Mouse (Mus musculus) midbrain, embryonic 10.5 days (tissue): Measurements from ENCODE around the gene Ccdc78. TPM values are rescaled to one million over a fixed set of nuclear protein-coding genes. Genes with fewer than 3 reads are reported as not detected.

ENCODE experiments used
- DNase-seq: peaks from one replicate; pipeline ENCODE4 v3.0.0-alpha.2; 2017; ENCODE audit warnings: low spot score
- H3K27ac ChIP-seq: fragments of 300-500 bp; sonication (generic); replicated peaks from 2 replicates; pipeline ENCODE4 v1.5.1; 2016; ENCODE audit warnings: mild to moderate bottlenecking
- H3K27me3 ChIP-seq: fragments of 300-500 bp; sonication (generic); 2 replicates; pipeline ENCODE4 v1.6.1; 2016; ENCODE audit warnings: low read depth, mild to moderate bottlenecking; ENCODE audit not compliant: poor library complexity, severe bottlenecking
- H3K36me3 ChIP-seq: fragments of 300-500 bp; sonication (generic); 2 replicates; pipeline ENCODE4 v1.6.1; 2016; ENCODE audit warnings: mild to moderate bottlenecking, moderate library complexity
- H3K4me1 ChIP-seq: fragments of 300-500 bp; sonication (generic); 2 replicates; pipeline ENCODE4 v1.6.1; 2016
- H3K4me3 ChIP-seq: fragments of 300-500 bp; sonication (generic); 2 replicates; pipeline ENCODE4 v1.5.1; 2016; ENCODE audit warnings: mild to moderate bottlenecking, moderate library complexity
- H3K9me3 ChIP-seq: fragments of 300-500 bp; sonication (generic); replicated peaks from 2 replicates; pipeline ENCODE4 v1.6.1; 2016; ENCODE audit warnings: mild to moderate bottlenecking
- WGBS: fragments of 180-500 bp; shearing (Covaris S2); methylation state at CpG from one replicate; pipeline ENCODE4 v1.1.7; 2016; 5-methylcytosine and 5-hydroxymethylcytosine counted together
- polyA plus RNA-seq: library from polyadenylated mRNA; unstranded; fragments of >200 nt; fragmentation: Nextera tagmentation; extraction: Ambion mirVana; gene quantifications from 2 replicates; pipeline ENCODE4 v1.2.1, GENCODE M21; 2016

Ccdc78 gene
- polyA plus RNA-seq, 1 experiment from 2014 or later, result 1.2 TPM

- no peak for DNase-seq
- Histone ChIP-seq H3K27me3 (peaks cover 50% of the 10 kb centered on the region), H3K9me3 (no peaks in the 10 kb centered on the region), H3K4me1 (peaks cover 22% of the 10 kb centered on the region), H3K36me3 (no peaks in the 10 kb centered on the region), H3K27ac (no peak overlapping the region), H3K4me3 (no peak overlapping the region)
- whole genome bisulfite sequencing, result 85% methylated on average over 8 of the region's 8 CpGs
Measured at GRCm38 (mm10) chr17:25760148-25760547, 26.2 kb upstream of the Ccdc78 start.

- 45% methylated on average over 4 of the region's 4 CpGs for WGBS
- Histone ChIP-seq H3K27ac (no peak overlapping the region), H3K27me3 (peaks cover 46% of the 10 kb centered on the region), H3K36me3 (no peaks in the 10 kb centered on the region), H3K4me3 (no peak overlapping the region), H3K9me3 (no peaks in the 10 kb centered on the region), H3K4me1 (peaks cover 22% of the 10 kb centered on the region)
- DNase-seq, result peak; percentile 63
Measured at GRCm38 (mm10) chr17:25761561-25761970, 24.8 kb upstream of the Ccdc78 start.

- WGBS, result 38% methylated on average over 3 of the region's 3 CpGs
Measured at GRCm38 (mm10) chr17:25762591-25762990, 23.8 kb upstream of the Ccdc78 start.

GRCm38 (mm10) chr17:25765886-25766285, 20.5 kb upstream of the Ccdc78 start:
- Histone ChIP-seq H3K27me3 (peaks cover 38% of the 10 kb centered on the region), H3K4me3 (no peak overlapping the region), H3K9me3 (no peaks in the 10 kb centered on the region), H3K36me3 (no peaks in the 10 kb centered on the region), H3K4me1 (peaks cover 22% of the 10 kb centered on the region), H3K27ac (no peak overlapping the region)
- DNase-seq, result no peak
- 67% methylated on average over 5 of the region's 5 CpGs for WGBS

More at GRCm38 (mm10) chr17:25762591-25762990, 23.8 kb upstream of the Ccdc78 start:
- Histone ChIP-seq H3K27ac (no peak overlapping the region), H3K4me3 (no peak overlapping the region), H3K27me3 (peaks cover 50% of the 10 kb centered on the region), H3K9me3 (no peaks in the 10 kb centered on the region), H3K36me3 (no peaks in the 10 kb centered on the region), H3K4me1 (peaks cover 22% of the 10 kb centered on the region)
- DNase-seq, result no peak

DNA sequence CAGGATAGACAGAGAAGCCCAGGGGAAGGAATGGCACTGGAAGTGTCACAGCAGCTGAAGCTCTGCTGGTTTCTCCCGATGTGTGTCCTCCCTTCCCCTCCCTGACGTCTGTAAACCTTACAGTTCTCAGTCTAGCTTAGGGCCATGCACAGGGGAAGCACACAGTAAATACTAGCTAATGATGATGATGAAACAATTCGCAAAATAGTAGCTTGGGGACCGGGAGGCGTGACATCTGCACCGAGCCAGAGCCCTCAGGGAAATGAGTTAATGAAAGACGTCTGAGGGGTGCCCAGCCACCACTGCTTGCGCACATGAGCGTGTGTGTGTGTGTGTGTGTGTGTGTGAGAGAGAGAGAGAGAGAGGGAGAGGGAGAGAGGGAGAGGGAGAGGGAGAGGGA, 17.0 kb upstream of the Ccdc78 start:
- WGBS, result 67% methylated on average over 9 of the region's 9 CpGs

GRCm38 (mm10) chr17:25773549-25774120, 12.7 kb upstream of the Ccdc78 start, which contains the start of gene Narfl:
Gene Narfl, plus strand, starts transcription at chr17:25773776.
- Histone ChIP-seq H3K27ac (peak within 1 kb of the TSS; percentile 87), H3K9me3 (no peaks in the 10 kb centered on the region), H3K4me1 (peaks cover 24% of the 10 kb centered on the region), H3K36me3 (peaks cover 13% of the 10 kb centered on the region), H3K27me3 (peaks cover 14% of the 10 kb centered on the region; the same call in 1 of the 2 replicates), H3K4me3 (peak within 1 kb of the TSS; percentile 81)
- WGBS, result under 1% methylated on average over 37 of the region's 37 CpGs
- peak; percentile 98 for DNase-seq

More for the DNA sequence above, 17.0 kb upstream of the Ccdc78 start:
- DNase-seq, result no peak
- H3K27me3 ChIP-seq, result peaks cover 30% of the 10 kb centered on the region
- H3K4me1 ChIP-seq, result peaks cover 9% of the 10 kb centered on the region
- H3K36me3 ChIP-seq, result no peaks in the 10 kb centered on the region
- H3K27ac ChIP-seq, result no peak overlapping the region
- no peaks in the 10 kb centered on the region for H3K9me3 ChIP-seq
- no peak overlapping the region for H3K4me3 ChIP-seq

DNA sequence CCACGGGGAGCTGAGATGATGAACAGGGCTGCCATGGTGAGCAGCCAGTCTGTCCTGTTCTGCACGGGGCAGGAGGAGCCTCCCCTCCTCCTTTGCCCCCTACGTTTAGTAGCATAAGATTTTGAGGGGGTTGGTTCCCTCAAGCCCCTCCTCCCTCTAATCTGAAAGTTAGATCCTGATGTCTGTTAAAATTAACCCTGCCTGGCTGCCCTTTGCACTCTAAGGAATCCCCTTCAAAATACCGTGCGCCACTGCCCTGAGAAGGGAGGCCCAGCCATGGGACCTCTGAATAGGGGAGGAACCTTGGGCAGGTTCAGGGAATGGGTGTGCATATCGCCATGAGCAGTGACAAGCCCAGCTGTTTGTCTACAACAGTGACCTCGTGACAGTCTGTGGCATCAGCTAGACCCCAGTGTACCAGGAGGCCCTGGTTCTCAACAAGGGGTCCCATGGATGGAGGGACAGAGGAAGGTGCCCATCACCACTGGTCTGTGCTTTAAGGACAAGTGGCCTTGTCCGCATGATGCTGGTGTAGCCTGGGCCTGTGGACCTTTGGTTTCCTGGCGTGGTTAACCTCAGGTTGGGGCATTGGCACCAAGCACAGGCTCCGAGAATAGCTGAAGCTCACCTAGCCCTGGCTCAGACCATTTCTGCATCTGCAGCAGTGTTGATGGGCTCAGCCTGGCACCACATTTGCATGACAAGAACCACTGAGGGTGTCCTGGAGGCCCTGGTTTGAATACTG, 10.9 kb upstream of the Ccdc78 start:
- Histone ChIP-seq H3K27ac (no peak overlapping the region), H3K4me3 (0 out of 2 replicates have a peak overlapping the region, but pooled peaks have one; percentile 81)

DNA sequence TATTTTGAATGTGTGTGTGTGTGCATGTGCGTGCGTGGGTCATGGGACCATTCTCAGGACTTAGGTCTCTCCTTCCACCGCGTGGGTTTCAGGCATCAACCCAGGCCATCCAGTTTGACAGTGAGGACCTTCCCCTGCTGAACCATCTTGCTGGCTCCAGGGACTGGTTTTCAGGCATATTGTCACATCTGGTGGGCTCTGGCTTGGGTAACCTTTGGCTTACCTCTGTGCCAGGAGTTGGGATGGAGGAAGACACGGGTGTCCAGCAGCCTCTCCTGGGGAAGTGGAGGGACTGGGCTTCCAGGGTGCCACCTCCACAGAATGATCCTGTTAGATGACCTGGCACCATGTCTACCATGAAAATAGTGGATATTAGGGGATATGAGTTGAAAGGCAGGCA, 8.4 kb upstream of the Ccdc78 start:
- Histone ChIP-seq H3K27me3 (no peaks in the 10 kb centered on the region), H3K36me3 (peaks cover 50% of the 10 kb centered on the region), H3K4me3 (no peak overlapping the region), H3K4me1 (peaks cover 32% of the 10 kb centered on the region), H3K9me3 (no peaks in the 10 kb centered on the region), H3K27ac (no peak overlapping the region)
- no peak for DNase-seq
- WGBS, result 93% methylated on average over 5 of the region's 5 CpGs

More for the DNA sequence above, 10.9 kb upstream of the Ccdc78 start:
- Histone ChIP-seq H3K9me3 (no peaks in the 10 kb centered on the region), H3K36me3 (peaks cover 26% of the 10 kb centered on the region), H3K4me1 (peaks cover 24% of the 10 kb centered on the region), H3K27me3 (no peaks in the 10 kb centered on the region)
- 82% methylated on average over 10 of the region's 10 CpGs for WGBS
- DNase-seq, result no peak

DNA sequence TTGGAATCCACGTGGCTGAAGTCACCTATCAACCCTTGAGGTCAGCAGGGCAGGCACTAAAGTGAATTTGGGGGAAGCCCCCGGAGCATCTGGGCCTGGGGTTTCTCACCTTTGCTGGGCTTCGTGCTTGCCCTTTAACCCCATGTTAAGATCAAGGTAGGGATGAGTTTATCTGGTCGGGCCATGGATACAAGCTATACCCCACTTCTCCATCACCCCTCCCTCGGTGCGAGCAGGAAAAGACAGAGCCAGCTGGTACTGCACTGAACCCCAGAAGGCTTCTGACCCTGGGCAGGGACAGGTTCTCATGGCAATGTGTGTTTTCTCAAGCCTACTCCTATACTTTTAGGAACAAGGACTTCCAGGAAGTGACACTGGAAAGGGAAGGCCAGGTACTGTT, 5.0 kb upstream of the Ccdc78 start:
- 88% methylated on average over 6 of the region's 6 CpGs for WGBS

DNA sequence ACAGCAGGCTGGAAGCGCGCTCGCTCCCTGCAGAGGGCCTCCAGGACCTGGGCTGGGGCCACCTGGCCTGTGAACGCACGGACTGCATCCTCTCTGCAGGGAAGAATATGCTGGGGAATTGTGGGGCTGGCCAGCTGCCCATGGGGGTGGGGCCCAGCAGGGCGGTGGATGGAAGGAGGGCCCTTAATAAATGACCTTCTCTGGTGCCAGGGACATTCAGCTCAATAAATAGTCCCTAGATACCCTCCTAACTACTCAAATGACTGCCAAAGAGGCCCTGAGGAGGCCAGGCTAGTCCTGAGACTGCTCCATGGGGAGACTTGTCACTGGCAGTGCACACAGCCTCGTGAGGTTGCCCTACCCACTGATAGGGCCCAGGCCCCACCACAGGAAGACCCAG, 3.3 kb upstream of the Ccdc78 start:
- H3K27ac ChIP-seq, result no peak overlapping the region
- peaks cover 38% of the 10 kb centered on the region for H3K4me1 ChIP-seq
- H3K27me3 ChIP-seq, result no peaks in the 10 kb centered on the region
- peak overlapping the region; percentile 77; the same call in 1 of the 2 replicates for H3K4me3 ChIP-seq
- no peaks in the 10 kb centered on the region for H3K9me3 ChIP-seq
- 88% methylated on average over 7 of the region's 7 CpGs for WGBS
- H3K36me3 ChIP-seq, result peaks cover 66% of the 10 kb centered on the region
- DNase-seq, result no peak

More for the DNA sequence above, 5.0 kb upstream of the Ccdc78 start:
- no peak for DNase-seq
- H3K9me3 ChIP-seq, result no peaks in the 10 kb centered on the region
- H3K27ac ChIP-seq, result no peak overlapping the region
- no peak overlapping the region for H3K4me3 ChIP-seq
- H3K27me3 ChIP-seq, result no peaks in the 10 kb centered on the region
- H3K4me1 ChIP-seq, result peaks cover 38% of the 10 kb centered on the region
- H3K36me3 ChIP-seq, result peaks cover 65% of the 10 kb centered on the region

DNA sequence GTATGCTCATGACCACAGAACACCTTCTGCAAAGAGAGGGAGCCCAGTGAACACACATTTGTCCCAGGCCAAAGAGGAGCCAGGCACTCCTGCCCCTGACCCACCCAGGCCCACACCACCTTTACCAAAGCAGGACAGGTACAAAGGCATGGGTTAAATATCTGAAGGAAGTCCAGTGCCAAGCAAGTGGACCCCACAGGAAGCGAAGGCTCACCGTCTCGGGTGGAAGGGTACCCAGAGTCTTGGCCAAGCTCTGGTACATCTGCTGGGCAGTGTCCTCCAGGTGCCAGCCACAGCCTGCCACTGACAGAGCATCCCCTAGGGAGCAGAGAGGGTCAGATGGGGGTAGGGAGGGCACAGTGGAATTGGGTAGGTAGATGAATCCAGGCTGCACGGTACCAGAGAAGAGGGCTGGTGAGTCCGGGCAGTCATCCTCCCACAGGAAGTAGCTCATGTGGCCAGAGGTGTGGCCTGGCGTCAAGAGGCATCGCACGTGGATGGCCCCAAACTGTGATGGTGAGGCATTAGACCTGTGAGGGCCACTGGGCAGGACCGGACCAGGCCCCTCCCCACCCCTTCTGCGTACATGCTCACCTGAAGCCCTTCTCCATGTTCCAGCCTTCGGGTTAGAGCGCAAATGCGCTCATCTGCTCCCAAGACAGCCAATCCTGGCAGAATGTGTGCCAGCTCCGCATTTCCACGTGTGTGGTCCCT, 2.4 kb upstream of the Ccdc78 start:
- 85% methylated on average over 15 of the region's 15 CpGs for WGBS
- no peaks in the 10 kb centered on the region for H3K27me3 ChIP-seq
- peak overlapping the region; percentile 96 for H3K27ac ChIP-seq
- no peaks in the 10 kb centered on the region for H3K9me3 ChIP-seq
- H3K4me1 ChIP-seq, result peaks cover 38% of the 10 kb centered on the region
- H3K4me3 ChIP-seq, result peak overlapping the region; percentile 77
- peaks cover 70% of the 10 kb centered on the region for H3K36me3 ChIP-seq
- no peak for DNase-seq

- Histone ChIP-seq H3K27ac (peak within 1 kb of the TSS; percentile 96), H3K27me3 (no peaks in the 10 kb centered on the region), H3K9me3 (no peaks in the 10 kb centered on the region), H3K4me3 (peak within 1 kb of the TSS; percentile 77), H3K4me1 (peaks cover 38% of the 10 kb centered on the region), H3K36me3 (peaks cover 73% of the 10 kb centered on the region)
- WGBS, result under 1% methylated on average over 23 of the region's 23 CpGs
- peak; percentile 98 for DNase-seq
Measured at GRCm38 (mm10) chr17:25785281-25785745, 1.1 kb upstream of the Ccdc78 start, which contains the start of gene Haghl. Gene Haghl, minus strand, starts transcription at chr17:25785673.
